ENCODE assay signal across 10 mouse cellular contexts in genomic region chr5:50146926-50147325, GRCm38 (mm10).
DNase-seq lines count a peak whose midpoint lies in the region; ATAC-seq and TF ChIP-seq lines count a peak whose summit lies in the region.
"Had no signal": no experiment of that assay in that cellular context is flagged by ENCODE, and none has a peak within 500 bp of the region (broad histone marks: within the 10 kb centered on the region; RNA-seq: fewer than 3 reads in every experiment).

No protein-coding gene starts in this region.

- no peak overlapping the region for H3K9ac ChIP-seq in liver, adult 2 months (ENCODE audit: low read depth, low read length)
- no peak overlapping the region for H3K9ac ChIP-seq in liver, embryonic 11.5 days (ENCODE audit: low read depth, low read length)

- no peaks in the 10 kb centered on the region for H3K4me1 ChIP-seq in liver, adult 2 months (ENCODE audit: control insufficient read depth, insufficient read depth, low read length)
- no peaks in the 10 kb centered on the region for H3K4me1 ChIP-seq in liver, embryonic 11.5 days (replicated peaks; ENCODE audit: control insufficient read depth, insufficient read depth, low read length)

- H3K4me2 ChIP-seq in liver, embryonic 11.5 days: no peak overlapping the region

- H3K27me3 ChIP-seq in liver, adult 2 months (ENCODE audit: control insufficient read depth, insufficient read depth, low read length): no peaks in the 10 kb centered on the region
- no peaks in the 10 kb centered on the region for H3K27me3 ChIP-seq in liver, embryonic 11.5 days (replicated peaks; ENCODE audit: control insufficient read depth, insufficient read depth, low read length)

- TF ChIP-seq POLR2A in liver, adult 2 months (IDR thresholded peaks at IDR 0.05; ENCODE audit: extremely low read depth, insufficient read depth, low read length): no peak

- H3K27ac ChIP-seq in liver, adult 2 months (replicated peaks; ENCODE audit: insufficient read depth, low read depth, low read length): no peak overlapping the region
- no peak overlapping the region for H3K27ac ChIP-seq in liver, embryonic 11.5 days (ENCODE audit: low read depth, low read length)
- no peak overlapping the region for H3K27ac ChIP-seq in gastrocnemius, adult 2 months
- H3K27ac ChIP-seq: left cerebral cortex, adult 2 months; macrophage had no signal

- H3K4me3 ChIP-seq in liver, adult 2 months (ENCODE audit: insufficient read depth, low read depth, low read length): no peak overlapping the region
- no peak overlapping the region for H3K4me3 ChIP-seq in liver, embryonic 11.5 days (ENCODE audit: low read depth, low read length)
- no peak overlapping the region for H3K4me3 ChIP-seq in gastrocnemius, adult 2 months
- H3K4me3 ChIP-seq: left cerebral cortex, adult 2 months had no signal

- peak; percentile 33 for DNase-seq in liver, adult 2 months (ENCODE audit: extremely low read depth, low read depth, low spot score)
- no peak for DNase-seq in liver, embryonic 11.5 days (ENCODE audit: low spot score)
- peak; percentile 50 for DNase-seq in gastrocnemius, adult 2 months
- DNase-seq in kidney, adult 9 months: peak; percentile 64
- DNase-seq in ovary, postnatal 14 days (ENCODE audit: low spot score): peak; percentile 52
- DNase-seq in thymus, postnatal 4 days: no peak
- no peak for DNase-seq in layer of hippocampus, adult 11-12 months (ENCODE audit: low spot score)

- ATAC-seq in liver, embryonic 11.5 days (replicated peaks; ENCODE audit: low FRiP score): no peak
- no peak for ATAC-seq in erythroid progenitor cell, adult 5-6 weeks (replicated peaks; ENCODE audit: low FRiP score, poor library complexity, severe bottlenecking)

- 63% methylated on average over 3 of the region's 3 CpGs for WGBS in liver, adult 2 months
- WGBS in liver, embryonic 11.5 days: 66% methylated on average over 3 of the region's 3 CpGs

- H3K79me2 ChIP-seq in liver, adult 2 months (ENCODE audit: control insufficient read depth, insufficient read depth, low read length): no peaks in the 10 kb centered on the region

- H3K36me3 ChIP-seq in liver, adult 2 months (ENCODE audit: control insufficient read depth, insufficient read depth, low read length): no peaks in the 10 kb centered on the region
- no peaks in the 10 kb centered on the region for H3K36me3 ChIP-seq in liver, embryonic 11.5 days (ENCODE audit: control insufficient read depth, insufficient read depth, low read length)

- TF ChIP-seq CTCF in liver, adult 2 months (IDR thresholded peaks at IDR 0.05; ENCODE audit: low read depth, low read length): no peak
- TF ChIP-seq CTCF in gastrocnemius, adult 2 months (IDR thresholded peaks at IDR 0.05): no peak

- intact Hi-C loops in gastrocnemius, adult 2 months (cut with DNase I): no loop called here

- H3K9me3 ChIP-seq in liver, embryonic 11.5 days (ENCODE audit: control insufficient read depth, low read length): no peaks in the 10 kb centered on the region

Comparison
In these comparisons a context has a peak if more than half of its experiments do, and no peak if none do; other contexts are left out.
1. DNase-seq: peak in liver, adult 2 months (single experiment), gastrocnemius, adult 2 months (single experiment), kidney, adult 9 months (single experiment) and ovary, postnatal 14 days (single experiment); none in liver, embryonic 11.5 days (single experiment), thymus, postnatal 4 days (single experiment) and layer of hippocampus, adult 11-12 months (single experiment).